Mouse (Mus musculus) forebrain, postnatal 0 days (tissue): ENCODE measurements around the gene Dlg1. TPM values are rescaled to one million over a fixed set of nuclear protein-coding genes. Genes with fewer than 3 reads are reported as not detected.

Experiments
- ATAC-seq: fragments of 200-750 bp; cut with Nextera tagmentation; 2 replicates; pipeline ENCODE4 v1.8.0; 2017; ENCODE audit warnings: mild to moderate bottlenecking, moderate library complexity
- DNase-seq: peaks from one replicate; pipeline ENCODE4 v3.0.0-alpha.2; 2015
- H3K27ac ChIP-seq: fragments of 300-500 bp; sonication (generic); 2 replicates; pipeline ENCODE4 v1.5.1; 2014; ENCODE audit warnings: low read depth, mild to moderate bottlenecking, antibody characterized with exemption, low read length, moderate library complexity, mixed read lengths
- H3K27me3 ChIP-seq: fragments of 300-500 bp; sonication (generic); 2 replicates; pipeline ENCODE4 v1.6.1; 2014; ENCODE audit warnings: mild to moderate bottlenecking, low read length, mixed read lengths; ENCODE audit not compliant: insufficient read depth
- H3K36me3 ChIP-seq: fragments of 300-500 bp; sonication (generic); 2 replicates; pipeline ENCODE4 v1.6.1; 2014; ENCODE audit warnings: mild to moderate bottlenecking, moderate library complexity; ENCODE audit not compliant: insufficient read depth
- H3K4me1 ChIP-seq: fragments of 300-500 bp; sonication (generic); 2 replicates; pipeline ENCODE4 v1.6.1; 2014; ENCODE audit warnings: antibody characterized with exemption; ENCODE audit not compliant: insufficient read depth
- H3K4me2 ChIP-seq: fragments of 300-500 bp; sonication (generic); 2 replicates; pipeline ENCODE4 v1.6.1; 2014; ENCODE audit warnings: low read depth, mild to moderate bottlenecking, moderate library complexity
- H3K4me3 ChIP-seq: fragments of 300-500 bp; sonication (generic); 2 replicates; pipeline ENCODE4 v1.5.1; 2014; ENCODE audit warnings: low read depth, low read length, mixed read lengths
- H3K9ac ChIP-seq: fragments of 300-500 bp; sonication (generic); 2 replicates; pipeline ENCODE4 v1.6.1; 2014; ENCODE audit warnings: mild to moderate bottlenecking
- H3K9me3 ChIP-seq: fragments of 300-500 bp; sonication (generic); 2 replicates; pipeline ENCODE4 v1.6.1; 2016; ENCODE audit warnings: low read length
- CTCF ChIP-seq: sonication (generic); IDR thresholded peaks from 2 replicates; pipeline ENCODE4 v1.5.1; 2016; ENCODE audit warnings: antibody characterized with exemption, control low read depth, low read depth
- WGBS: fragments of 180-500 bp; shearing (Covaris S2); extraction: QIAGEN DNeasy Blood & Tissue Kit; methylation state at CpG from one replicate; pipeline ENCODE4 v1.1.7; 2014; 5-methylcytosine and 5-hydroxymethylcytosine counted together
- polyA plus RNA-seq: library from polyadenylated mRNA; unstranded; fragments of >200 nt; fragmentation: Nextera tagmentation; extraction: Ambion mirVana; gene quantifications from 2 replicates; pipeline ENCODE4 v1.2.1, GENCODE M21; 2015
- total RNA-seq: library from RNA; depleted of rRNA; stranded (reverse); fragments of >200 nt; gene quantifications from 2 replicates; pipeline ENCODE4 v1.2.3, GENCODE M21; 2014

Dlg1 gene
- total and polyA plus RNA-seq, 2 experiments from 2014 or later: 11.3 to 37.7 TPM

DNA sequence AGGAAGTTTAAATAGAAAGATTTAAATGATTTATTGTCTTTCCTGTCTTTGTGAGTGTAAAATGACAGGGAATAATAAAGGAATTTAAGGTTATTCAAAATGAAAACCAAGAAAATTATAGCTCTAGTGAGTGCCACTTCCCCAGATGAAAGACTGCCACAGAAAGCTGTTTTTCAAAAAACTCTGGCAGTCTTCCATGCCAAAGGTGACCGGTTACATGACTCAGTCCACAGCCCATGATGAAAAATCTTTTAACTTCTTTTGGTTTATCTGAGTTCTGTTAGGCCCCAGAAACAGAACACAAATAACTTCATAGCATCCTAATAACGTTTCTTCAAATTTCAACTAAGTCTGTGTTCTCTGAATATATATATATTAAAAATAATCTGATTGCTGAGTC is 7.7 kb upstream of the Dlg1 start:
- 70% methylated on average over 2 of the region's 2 CpGs for WGBS
- Histone ChIP-seq H3K27me3 (no peaks in the 10 kb centered on the region), H3K4me3 (no peak overlapping the region), H3K9ac (no peak overlapping the region), H3K9me3 (no peaks in the 10 kb centered on the region), H3K4me2 (no peak overlapping the region), H3K4me1 (no peaks in the 10 kb centered on the region), H3K27ac (no peak overlapping the region), H3K36me3 (no peaks in the 10 kb centered on the region)
- ATAC-seq (no peak), DNase-seq (no peak)
- TF ChIP-seq CTCF: no peak

GRCm38 (mm10) chr16:31657502-31657901 is 5.7 kb upstream of the Dlg1 start:
- DNase-seq: no peak
- Histone ChIP-seq H3K9ac (no peak overlapping the region), H3K4me2 (no peak overlapping the region), H3K4me3 (no peak overlapping the region), H3K27me3 (no peaks in the 10 kb centered on the region; the same call in 1 of the 2 replicates), H3K36me3 (no peaks in the 10 kb centered on the region), H3K4me1 (no peaks in the 10 kb centered on the region), H3K9me3 (no peaks in the 10 kb centered on the region), H3K27ac (no peak overlapping the region)
- ATAC-seq: no peak
- no peak for TF ChIP-seq CTCF
- WGBS: 13% methylated on average over 2 of the region's 2 CpGs

- 57% methylated on average over 6 of the region's 6 CpGs for WGBS
- H3K4me1 ChIP-seq: no peaks in the 10 kb centered on the region
- no peak for ATAC-seq
- H3K36me3 ChIP-seq: no peaks in the 10 kb centered on the region
- H3K4me3 ChIP-seq: no peak overlapping the region
- H3K9ac ChIP-seq: no peak overlapping the region
- H3K9me3 ChIP-seq: no peaks in the 10 kb centered on the region
- H3K27ac ChIP-seq: no peak overlapping the region
- no peak overlapping the region for H3K4me2 ChIP-seq
- no peaks in the 10 kb centered on the region; the same call in 1 of the 2 replicates for H3K27me3 ChIP-seq
- TF ChIP-seq CTCF: no peak
- DNase-seq: no peak
Measured at GRCm38 (mm10) chr16:31658539-31659334, 4.5 kb upstream of the Dlg1 start.

- no peaks in the 10 kb centered on the region for H3K9me3 ChIP-seq
- ATAC-seq (no peak), DNase-seq (no peak)
- no peak overlapping the region for H3K9ac ChIP-seq
- no peaks in the 10 kb centered on the region for H3K4me1 ChIP-seq
- no peak overlapping the region for H3K4me3 ChIP-seq
- no peak for TF ChIP-seq CTCF
- H3K36me3 ChIP-seq: no peaks in the 10 kb centered on the region
- no peak overlapping the region for H3K4me2 ChIP-seq
- 72% methylated on average over 5 of the region's 5 CpGs for WGBS
- H3K27me3 ChIP-seq: no peaks in the 10 kb centered on the region; the same call in 1 of the 2 replicates
- H3K27ac ChIP-seq: no peak overlapping the region
Measured at GRCm38 (mm10) chr16:31659453-31659852, 3.8 kb upstream of the Dlg1 start.

DNA sequence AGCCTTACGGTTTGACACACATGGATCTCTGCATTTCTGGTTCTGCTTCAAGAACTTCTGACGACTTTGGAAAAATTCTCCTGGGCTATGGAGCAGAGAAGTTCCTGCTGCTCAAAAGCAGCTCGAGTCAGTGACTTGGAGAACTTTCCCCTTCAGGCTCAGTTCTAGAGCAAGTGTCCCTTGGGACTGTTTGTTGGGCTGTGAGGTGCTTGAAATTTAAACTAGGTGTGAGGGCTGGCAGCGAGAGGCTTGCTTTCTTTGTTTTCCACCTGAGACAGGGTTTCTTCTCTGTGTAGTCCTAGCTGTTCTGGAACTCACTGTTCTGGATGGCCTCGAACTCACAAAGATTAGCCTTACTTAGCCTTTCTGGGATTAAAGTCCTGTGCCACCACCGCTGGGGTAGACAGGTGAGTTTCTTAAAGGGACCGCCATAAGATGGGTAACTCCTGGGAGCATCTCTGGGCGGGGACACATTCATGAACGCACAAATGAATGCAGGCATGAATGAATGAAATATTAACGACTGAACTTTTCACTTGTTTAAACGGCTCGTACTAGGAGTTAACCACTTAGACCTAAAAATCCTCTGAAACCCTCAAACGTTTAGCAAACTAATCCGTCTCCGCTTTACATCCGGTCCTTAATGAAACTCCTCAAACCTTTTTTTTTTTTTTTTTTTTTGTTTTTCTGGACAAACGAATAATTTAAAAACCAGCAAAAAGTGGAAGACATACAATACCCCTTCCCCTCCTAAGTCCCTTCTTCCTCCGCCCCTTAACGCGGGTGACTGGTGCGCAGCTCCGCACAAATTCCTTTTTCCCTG is 476 bp upstream of the Dlg1 start:
- ATAC-seq (no peak), DNase-seq (no peak)
- no peak for TF ChIP-seq CTCF
- H3K36me3 ChIP-seq: no peaks in the 10 kb centered on the region
- H3K9me3 ChIP-seq: no peaks in the 10 kb centered on the region
- H3K27ac ChIP-seq: no peak overlapping the region
- peak overlapping the region; percentile 97 for H3K4me2 ChIP-seq
- peaks cover 5% of the 10 kb centered on the region for H3K4me1 ChIP-seq
- peak overlapping the region; percentile 95 for H3K4me3 ChIP-seq
- 13% methylated on average over 22 of the region's 22 CpGs for WGBS
- 0 out of 2 replicates have a peak overlapping the region, but pooled peaks have one; percentile 66 for H3K9ac ChIP-seq
- H3K27me3 ChIP-seq: no peaks in the 10 kb centered on the region; the same call in 1 of the 2 replicates

DNA sequence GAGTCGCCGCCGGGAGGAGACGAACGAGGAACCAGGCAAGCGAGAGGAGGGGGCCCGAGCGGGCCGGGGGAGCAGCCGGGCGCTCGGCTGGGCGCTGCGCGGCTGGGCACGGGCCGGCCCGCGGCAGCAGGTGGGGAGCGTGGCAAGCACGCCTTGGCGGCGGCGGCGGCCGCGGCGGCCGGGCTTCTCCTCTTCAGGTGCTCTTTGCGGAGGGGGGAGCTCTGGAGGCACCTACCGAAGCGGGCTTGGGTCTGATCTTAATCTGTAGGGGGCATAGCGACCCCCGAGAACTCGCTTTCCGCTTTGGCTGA is 999 bp downstream of the Dlg1 start:
- peak overlapping the region; percentile 72 for H3K27ac ChIP-seq
- no peak for TF ChIP-seq CTCF
- H3K4me2 ChIP-seq: peak overlapping the region; percentile 97
- WGBS: 4% methylated on average over 32 of the region's 36 CpGs
- H3K4me1 ChIP-seq: peaks cover 5% of the 10 kb centered on the region
- ATAC-seq (peak; percentile 66), DNase-seq (no peak)
- no peaks in the 10 kb centered on the region for H3K9me3 ChIP-seq
- H3K9ac ChIP-seq: peak overlapping the region; percentile 66
- H3K4me3 ChIP-seq: peak overlapping the region; percentile 95
- no peaks in the 10 kb centered on the region for H3K36me3 ChIP-seq
- H3K27me3 ChIP-seq: no peaks in the 10 kb centered on the region; the same call in 1 of the 2 replicates

GRCm38 (mm10) chr16:31672202-31672601 is 9.0 kb downstream of the Dlg1 start:
- ATAC-seq (no peak), DNase-seq (no peak)
- H3K4me1 ChIP-seq: no peaks in the 10 kb centered on the region
- WGBS: 84% methylated on average over 1 of the region's 1 CpGs
- no peaks in the 10 kb centered on the region for H3K9me3 ChIP-seq
- 0 out of 2 replicates have a peak, but pooled peaks have one; percentile 13 for TF ChIP-seq CTCF
- H3K4me2 ChIP-seq: no peak overlapping the region
- no peaks in the 10 kb centered on the region for H3K36me3 ChIP-seq
- no peaks in the 10 kb centered on the region for H3K27me3 ChIP-seq
- no peak overlapping the region for H3K27ac ChIP-seq
- H3K4me3 ChIP-seq: no peak overlapping the region
- no peak overlapping the region for H3K9ac ChIP-seq
